Mouse (Mus musculus) lung, postnatal 0 days (tissue): ENCODE data around the gene Pfkp.

Experiments used
- CTCF ChIP-seq: IDR thresholded peaks from 2 replicates; pipeline ENCODE4 v1.5.1; 2016; ENCODE audit warnings: antibody characterized with exemption, mild to moderate bottlenecking
- EP300 ChIP-seq: IDR thresholded peaks from 2 replicates; pipeline ENCODE4 v1.6.1; 2016; ENCODE audit warnings: antibody characterized with exemption, mild to moderate bottlenecking, control low read depth

DNA sequence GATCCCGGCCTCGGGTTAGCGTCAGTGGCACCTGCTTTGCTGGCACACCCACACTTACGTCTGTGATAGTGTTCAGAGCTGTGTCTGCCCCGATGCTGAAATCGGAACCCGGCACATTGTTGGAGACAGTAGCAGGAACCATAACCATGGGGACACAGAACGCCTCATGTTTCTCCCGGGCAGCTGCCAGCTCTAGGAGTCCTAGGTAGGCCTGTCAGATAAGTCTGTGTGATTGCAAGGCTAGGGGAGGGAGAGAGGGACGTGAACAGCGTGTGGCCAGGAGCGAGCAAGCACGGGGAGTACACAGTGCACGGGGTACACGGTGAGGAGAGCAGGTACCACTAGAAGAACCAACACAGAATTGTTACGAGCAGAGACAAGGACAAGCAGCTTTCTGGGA lies 50.8 kb downstream of the Pfkp start:
- no peak for TF ChIP-seq CTCF
- no peak for TF ChIP-seq EP300
